Mouse (Mus musculus) embryonic fibroblast, embryonic 13.5 days (primary cell): ENCODE measurements around the gene C8a.

ENCODE experiments used
- CTCF ChIP-seq: IDR thresholded peaks from 2 replicates; pipeline ENCODE4 v1.5.1; 2011; ENCODE audit warnings: mild to moderate bottlenecking, control low read depth, low read length, moderate library complexity, borderline replicate concordance; ENCODE audit not compliant: insufficient read depth
- POLR2A ChIP-seq: IDR thresholded peaks from 2 replicates; pipeline ENCODE4 v1.6.1; 2011; ENCODE audit warnings: low read depth, mild to moderate bottlenecking, control low read depth, low read length, moderate library complexity

DNA sequence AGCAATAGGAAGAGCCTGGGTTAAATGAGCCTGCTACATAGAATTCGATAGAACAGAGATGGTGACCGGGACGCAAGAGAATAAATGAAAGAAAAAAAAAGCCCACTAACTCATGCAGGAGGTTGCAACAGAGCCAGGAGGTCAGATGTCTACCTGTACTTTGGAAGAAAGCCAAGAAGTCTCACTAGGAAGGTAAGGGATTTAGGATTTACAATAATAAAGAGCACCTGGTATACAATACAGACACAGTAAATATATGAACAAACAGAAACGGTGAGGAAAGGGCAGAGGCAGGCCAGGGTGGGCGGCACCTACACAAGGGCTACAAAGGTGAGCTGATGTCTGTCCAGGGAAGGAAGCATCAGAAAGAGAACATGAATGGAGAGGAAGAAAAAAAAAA is 34.0 kb downstream of the C8a start:
- TF ChIP-seq CTCF (no peak), POLR2A (no peak)
